Mouse (Mus musculus) E14TG2a.4 (cell line): Measurements from ENCODE around the gene Zfp60.

Experiments used
- CTCF ChIP-seq: conservative IDR thresholded peaks from 2 replicates; pipeline ENCODE4 v1.5.1; 2014; ENCODE audit warnings: low read length
- POU5F1 ChIP-seq: IDR thresholded peaks from 2 replicates; pipeline ENCODE4 v1.6.1; 2014; ENCODE audit warnings: low read length, borderline replicate concordance

- TF ChIP-seq CTCF = no peak
- TF ChIP-seq POU5F1 = no peak
Measured at GRCm38 (mm10) chr7:27683218-27683617, 48.0 kb upstream of the Zfp60 start.
